Mouse (Mus musculus): ENCODE data around the gene Park7. TPM values are rescaled to one million over a fixed set of nuclear protein-coding genes. Genes with fewer than 3 reads are reported as not detected.
"Not testable (repeated sequence)": the region's sequence is repeated elsewhere in the genome, so short reads cannot be mapped to it uniquely, and the experiment has no call there.

Park7 gene
- polyA plus RNA-seq, 1 experiment from 2014 or later = 262 TPM

GRCm38 (mm10) chr4:150908512-150908911, 5.7 kb downstream of the Park7 start:
- not testable (repeated sequence) for ATAC-seq (ENCODE audit: low FRiP score, low TSS enrichment); H3K4me1 ChIP-seq (replicated peaks; ENCODE audit: control insufficient read depth, insufficient read depth); H3K9me3 ChIP-seq (ENCODE audit: control insufficient read depth, low read length); H3K4me3 ChIP-seq (ENCODE audit: low read depth, low read length); H3K9ac ChIP-seq (ENCODE audit: low read length); H3K36me3 ChIP-seq (ENCODE audit: control insufficient read depth, insufficient read depth, low read length); H3K27me3 ChIP-seq (ENCODE audit: control insufficient read depth, insufficient read depth, low read length); DNase-seq (ENCODE audit: low spot score); H3K27ac ChIP-seq (replicated peaks); H3K4me2 ChIP-seq (replicated peaks; ENCODE audit: low read depth)
- TF ChIP-seq CTCF (IDR thresholded peaks at IDR 0.05; ENCODE audit: low read depth) = peak; percentile 45
- 77% methylated on average over 5 of the region's 5 CpGs for WGBS

- H3K36me3 ChIP-seq (ENCODE audit: control insufficient read depth, insufficient read depth, low read length) = peaks cover 15% of the 10 kb centered on the region; the same call in 1 of the 2 replicates
- no peaks in the 10 kb centered on the region for H3K9me3 ChIP-seq (ENCODE audit: control insufficient read depth, low read length)
- H3K4me1 ChIP-seq (replicated peaks; ENCODE audit: control insufficient read depth, insufficient read depth) = no peaks in the 10 kb centered on the region
- no peak overlapping the region for H3K4me2 ChIP-seq (replicated peaks; ENCODE audit: low read depth)
- no peak overlapping the region for H3K9ac ChIP-seq (ENCODE audit: low read length)
- H3K27ac ChIP-seq (replicated peaks) = no peak overlapping the region
- WGBS = 92% methylated on average over 8 of the region's 8 CpGs
- no peak overlapping the region for H3K4me3 ChIP-seq (ENCODE audit: low read depth, low read length)
- DNase-seq (ENCODE audit: low spot score) = no peak
- no peaks in the 10 kb centered on the region for H3K27me3 ChIP-seq (ENCODE audit: control insufficient read depth, insufficient read depth, low read length)
- TF ChIP-seq EP300 (optimal IDR thresholded peaks at IDR 0.05) (no peak), CTCF (IDR thresholded peaks at IDR 0.05; ENCODE audit: low read depth) (no peak)
- no peak for ATAC-seq (ENCODE audit: low FRiP score, low TSS enrichment)
These were observed 7.1 kb downstream of the Park7 start for GRCm38 (mm10) chr4:150907099-150907498.

GRCm38 (mm10) chr4:150903091-150903742, 11.0 kb downstream of the Park7 start:
- no peak overlapping the region for H3K9ac ChIP-seq (ENCODE audit: low read length)
- H3K27me3 ChIP-seq (ENCODE audit: control insufficient read depth, insufficient read depth, low read length) = no peaks in the 10 kb centered on the region
- no peaks in the 10 kb centered on the region for H3K9me3 ChIP-seq (ENCODE audit: control insufficient read depth, low read length)
- TF ChIP-seq CTCF (IDR thresholded peaks at IDR 0.05; ENCODE audit: low read depth) = no peak
- no peak for TF ChIP-seq EP300 (optimal IDR thresholded peaks at IDR 0.05)
- H3K4me2 ChIP-seq (replicated peaks; ENCODE audit: low read depth) = no peak overlapping the region
- no peaks in the 10 kb centered on the region for H3K4me1 ChIP-seq (replicated peaks; ENCODE audit: control insufficient read depth, insufficient read depth)
- ATAC-seq (ENCODE audit: low FRiP score, low TSS enrichment) (no peak), DNase-seq (ENCODE audit: low spot score) (no peak)
- no peak overlapping the region for H3K4me3 ChIP-seq (ENCODE audit: low read depth, low read length)
- 91% methylated on average over 14 of the region's 14 CpGs for WGBS
- no peak overlapping the region for H3K27ac ChIP-seq (replicated peaks)
- peaks cover 26% of the 10 kb centered on the region for H3K36me3 ChIP-seq (ENCODE audit: control insufficient read depth, insufficient read depth, low read length)

- H3K27ac ChIP-seq (replicated peaks) = no peak overlapping the region
These were observed 12.2 kb downstream of the Park7 start for GRCm38 (mm10) chr4:150902062-150902461.

DNA sequence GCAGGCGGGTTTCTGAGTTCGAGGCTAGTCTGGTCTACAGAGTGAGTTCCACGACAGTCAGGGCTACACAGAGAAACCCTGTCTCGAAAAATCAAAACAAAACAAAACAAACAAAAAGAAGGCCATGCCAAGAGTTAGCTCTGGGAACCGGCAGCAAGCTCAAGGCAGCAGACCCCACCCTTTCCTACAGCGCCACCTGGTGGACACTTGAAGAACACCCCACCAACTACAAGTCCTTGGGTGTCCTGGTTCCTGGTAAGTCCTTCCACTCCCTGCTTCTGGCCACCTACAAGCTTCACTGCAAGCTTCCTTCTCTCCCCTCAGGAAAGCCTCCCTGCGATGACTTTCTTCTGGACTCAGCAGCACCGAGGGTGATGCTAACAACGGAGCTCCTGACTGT, 12.6 kb downstream of the Park7 start:
- no peak overlapping the region for H3K9ac ChIP-seq (ENCODE audit: low read length)
- ATAC-seq (ENCODE audit: low FRiP score, low TSS enrichment) = peak; percentile 40

More at GRCm38 (mm10) chr4:150902062-150902461, 12.2 kb downstream of the Park7 start:
- DNase-seq (ENCODE audit: low spot score) = peak; percentile 12
- no peaks in the 10 kb centered on the region for H3K9me3 ChIP-seq (ENCODE audit: control insufficient read depth, low read length)
- no peaks in the 10 kb centered on the region for H3K27me3 ChIP-seq (ENCODE audit: control insufficient read depth, insufficient read depth, low read length)
- WGBS = 83% methylated on average over 12 of the region's 12 CpGs
- no peak overlapping the region for H3K4me2 ChIP-seq (replicated peaks; ENCODE audit: low read depth)
- H3K9ac ChIP-seq (ENCODE audit: low read length) = no peak overlapping the region
- peak; percentile 10; the same call in 1 of the 2 replicates for ATAC-seq (ENCODE audit: low FRiP score, low TSS enrichment)
- no peak overlapping the region for H3K4me3 ChIP-seq (ENCODE audit: low read depth, low read length)
- peaks cover 30% of the 10 kb centered on the region for H3K36me3 ChIP-seq (ENCODE audit: control insufficient read depth, insufficient read depth, low read length)
- TF ChIP-seq CTCF (IDR thresholded peaks at IDR 0.05; ENCODE audit: low read depth) = no peak
- no peak for TF ChIP-seq EP300 (optimal IDR thresholded peaks at IDR 0.05)
- no peaks in the 10 kb centered on the region for H3K4me1 ChIP-seq (replicated peaks; ENCODE audit: control insufficient read depth, insufficient read depth)

DNA sequence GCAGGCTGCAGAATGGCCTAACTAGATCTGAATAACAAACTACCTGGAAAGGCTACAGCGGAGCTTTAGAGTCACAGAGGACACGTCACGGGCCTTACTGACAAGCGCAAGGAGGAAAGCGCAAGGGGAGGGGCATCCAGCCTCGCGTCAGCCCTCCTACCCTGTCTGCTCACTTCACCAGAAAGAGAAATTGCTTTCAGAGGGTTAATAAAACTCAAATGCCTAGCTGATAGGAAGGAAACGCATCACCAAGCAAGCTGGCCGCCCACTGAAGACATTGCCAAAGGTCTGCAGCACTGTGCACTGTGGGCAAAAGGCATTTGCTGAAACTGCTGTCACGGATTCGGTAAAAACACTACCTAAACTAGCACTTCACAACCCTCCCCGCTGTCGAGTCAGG, 13.8 kb downstream of the Park7 start:
- 94% methylated on average over 13 of the region's 13 CpGs for WGBS

More for the DNA sequence above, 12.6 kb downstream of the Park7 start:
- no peak overlapping the region for H3K27ac ChIP-seq (replicated peaks)
- no peaks in the 10 kb centered on the region for H3K27me3 ChIP-seq (ENCODE audit: control insufficient read depth, insufficient read depth, low read length)
- H3K4me1 ChIP-seq (replicated peaks; ENCODE audit: control insufficient read depth, insufficient read depth) = no peaks in the 10 kb centered on the region
- WGBS = 58% methylated on average over 9 of the region's 9 CpGs
- H3K4me3 ChIP-seq (ENCODE audit: low read depth, low read length) = no peak overlapping the region
- no peaks in the 10 kb centered on the region for H3K9me3 ChIP-seq (ENCODE audit: control insufficient read depth, low read length)
- TF ChIP-seq EP300 (optimal IDR thresholded peaks at IDR 0.05) = no peak
- TF ChIP-seq CTCF (IDR thresholded peaks at IDR 0.05; ENCODE audit: low read depth) = peak; percentile 87
- peak; percentile 74 for DNase-seq (ENCODE audit: low spot score)
- peaks cover 30% of the 10 kb centered on the region for H3K36me3 ChIP-seq (ENCODE audit: control insufficient read depth, insufficient read depth, low read length)
- H3K4me2 ChIP-seq (replicated peaks; ENCODE audit: low read depth) = no peak overlapping the region

More for the DNA sequence above, 13.8 kb downstream of the Park7 start:
- Histone ChIP-seq H3K4me2 (replicated peaks; ENCODE audit: low read depth) (no peak overlapping the region), H3K9ac (ENCODE audit: low read length) (no peak overlapping the region), H3K27ac (replicated peaks) (no peak overlapping the region), H3K4me3 (ENCODE audit: low read depth, low read length) (no peak overlapping the region), H3K9me3 (ENCODE audit: control insufficient read depth, low read length) (no peaks in the 10 kb centered on the region), H3K4me1 (replicated peaks; ENCODE audit: control insufficient read depth, insufficient read depth) (no peaks in the 10 kb centered on the region), H3K27me3 (ENCODE audit: control insufficient read depth, insufficient read depth, low read length) (no peaks in the 10 kb centered on the region), H3K36me3 (ENCODE audit: control insufficient read depth, insufficient read depth, low read length) (peaks cover 27% of the 10 kb centered on the region)
- ATAC-seq (ENCODE audit: low FRiP score, low TSS enrichment) = no peak
- no peak for DNase-seq (ENCODE audit: low spot score)
- TF ChIP-seq CTCF (IDR thresholded peaks at IDR 0.05; ENCODE audit: low read depth) (no peak), EP300 (optimal IDR thresholded peaks at IDR 0.05) (no peak)

Data from stomach, postnatal 0 days (tissue).